Mouse (Mus musculus) heart, postnatal 14 days (tissue): ENCODE measurements around the gene Fcgr4. TPM values are rescaled to one million over a fixed set of nuclear protein-coding genes. Genes with fewer than 3 reads are reported as not detected.
"Not testable (repeated sequence)": the region's sequence is repeated elsewhere in the genome, so short reads cannot be mapped to it uniquely, and the experiment has no call there.

ENCODE experiments used
- DNase-seq, 2 experiments: peaks; one replicate each; pipeline ENCODE4 v3.0.0; 2021 to 2022
- intact Hi-C: fragments of 180-260 bp; cut with DNase I; formaldehyde crosslinking; loops from one replicate; pipeline ENCODE4 v1.15.1; 2025
- microRNA-seq, 2 experiments: library from miRNA; unstranded; fragments of <30 nt; microRNA quantifications; one replicate each; pipeline ENCODE4 v1.2.0; 2021 to 2022
- total RNA-seq, 2 experiments: library from RNA; stranded (reverse); gene quantifications; 2 replicates each; pipeline ENCODE4 v1.2.3; 2021

Gene Fcgr4
- total RNA-seq, 2 experiments from 2014 or later = 0.22 to 0.29 TPM

DNA sequence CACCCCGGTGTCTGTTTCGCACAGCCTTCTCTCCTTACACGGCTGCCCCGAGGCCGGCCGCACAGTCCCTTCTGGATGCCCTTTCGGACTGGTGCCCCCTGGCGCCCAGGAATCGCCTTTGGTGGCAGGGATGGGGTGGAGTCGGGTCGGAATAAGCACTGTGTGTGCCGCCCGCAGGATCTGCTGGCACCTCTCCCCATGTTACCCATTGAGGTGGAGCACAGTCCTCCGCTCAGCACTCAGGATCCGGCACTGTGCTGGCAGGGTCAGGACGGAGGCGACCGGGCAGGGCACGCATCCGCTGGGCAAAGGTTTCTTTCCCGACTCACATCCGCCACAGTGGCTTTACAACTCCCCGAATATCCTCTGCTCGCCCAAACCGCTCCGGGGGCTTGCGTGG lies 59.2 kb downstream of the Fcgr4 start:
- intact Hi-C loops = not testable (repeated sequence)
- DNase-seq = peak; percentile 35 to 40

DNA sequence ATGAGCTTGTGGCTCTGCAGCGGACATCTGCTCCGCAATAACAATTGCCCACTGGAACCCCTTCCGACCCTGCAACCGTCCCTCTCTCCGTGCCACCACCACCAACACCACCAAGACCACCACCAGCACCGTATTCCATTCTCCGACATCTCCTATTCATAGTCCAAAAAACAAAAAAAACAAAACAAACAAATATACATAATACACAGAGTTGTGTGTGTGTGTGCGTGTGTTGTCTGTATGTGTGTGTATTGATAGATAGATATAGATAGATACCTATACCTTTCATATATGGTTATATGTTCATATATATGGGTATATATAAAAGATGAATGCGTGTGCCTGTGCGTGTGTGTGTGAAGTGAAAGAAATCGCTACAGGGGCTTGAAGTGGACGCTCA lies 59.7 kb downstream of the Fcgr4 start:
- intact Hi-C loops, DNase-seq: not testable (repeated sequence)

DNA sequence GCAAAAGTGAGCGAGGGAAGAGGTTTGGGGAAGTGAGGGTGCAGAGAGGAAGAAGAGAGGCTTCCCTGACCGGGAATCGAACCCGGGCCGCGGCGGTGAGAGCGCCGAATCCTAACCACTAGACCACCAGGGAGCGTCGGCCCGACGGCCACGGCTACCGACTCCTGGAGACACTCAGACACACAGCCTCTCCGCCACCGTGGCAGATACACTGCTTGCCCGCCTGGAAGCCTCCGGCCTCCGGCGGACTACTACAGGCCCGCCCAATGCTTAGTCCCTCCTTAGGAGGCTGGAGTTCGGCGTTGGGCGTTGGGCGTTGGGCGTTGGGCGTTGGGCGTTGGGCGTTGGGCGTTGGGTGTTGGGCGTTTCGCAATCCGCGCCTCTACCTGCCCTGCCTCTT lies 60.6 kb downstream of the Fcgr4 start:
- intact Hi-C loops, DNase-seq: not testable (repeated sequence)

Small RNAs within 50 kb of the gene (microRNA-seq; reads per million reads assigned to microRNA genes)
- gene Gm27552 (0 reads per million in 2 experiments), gene Mir6546 (0 to 2.4 reads per million in 2 experiments)

Other genes starting within 250 kb of the Fcgr4 start
- gene Atf6, start 151.1 kb upstream of the Fcgr4 start, total RNA-seq = 10 to 100 TPM; 52.5 to 56.3 TPM
- gene Gm26620, start 133.9 kb upstream of the Fcgr4 start, total RNA-seq = under 1 TPM; 0.48 to 0.56 TPM
- 1 to 10 TPM; 7.4 TPM for gene Dusp12, start 133.4 kb upstream of the Fcgr4 start, total RNA-seq
- not detected for gene Fcrlb, start 106.0 kb upstream of the Fcgr4 start, total RNA-seq
- gene Fcrla, start 91.3 kb upstream of the Fcgr4 start, total RNA-seq = under 1 TPM; 0.84 to 1.00 TPM
- gene Fcgr2b, start 42.4 kb upstream of the Fcgr4 start, total RNA-seq = 1 to 10 TPM; 5.2 to 6.0 TPM
- gene Fcgr3, start 46.0 kb downstream of the Fcgr4 start, total RNA-seq = 10 to 100 TPM; 11.8 to 11.9 TPM
- gene Cfap126, start 95.0 kb downstream of the Fcgr4 start, total RNA-seq = 1 to 10 TPM in 1 of 2 experiments, under 1 TPM in 1; 1.00 to 2.1 TPM
- gene Sdhc, start 131.7 kb downstream of the Fcgr4 start, total RNA-seq = 1,000 to 10,000 TPM; 1,008 to 1,038 TPM
- gene Mpz, start 131.8 kb downstream of the Fcgr4 start, total RNA-seq = 10 to 100 TPM in 1 of 2 experiments, not detected in 1; 18.9 TPM
- gene Pcp4l1, start 177.3 kb downstream of the Fcgr4 start, total RNA-seq = 100 to 1,000 TPM; 180 to 188 TPM
- under 1 TPM in 1 of 2 experiments, not detected in 1; 0.14 TPM for gene Nr1i3, start 195.1 kb downstream of the Fcgr4 start, total RNA-seq
- 10 to 100 TPM; 86.2 to 92.8 TPM for gene Tomm40l, start 203.6 kb downstream of the Fcgr4 start, total RNA-seq
- gene Apoa2, start 206.1 kb downstream of the Fcgr4 start, total RNA-seq = 1 to 10 TPM; 1.6 to 4.0 TPM
- 10 to 100 TPM; 10.2 to 11.6 TPM for gene Fcer1g, start 215.4 kb downstream of the Fcgr4 start, total RNA-seq
- gene Adamts4, start 231.5 kb downstream of the Fcgr4 start, total RNA-seq = 1 to 10 TPM; 2.9 to 3.6 TPM
- 1,000 to 10,000 TPM; 1,236 to 1,272 TPM for gene Ndufs2, start 232.5 kb downstream of the Fcgr4 start, total RNA-seq